Mouse (Mus musculus) cortical plate, adult 2 months (tissue): ENCODE data around the gene 9430038I01Rik. TPM values are rescaled to one million over a fixed set of nuclear protein-coding genes. Genes with fewer than 3 reads are reported as not detected.
"Not testable (repeated sequence)": the region's sequence is repeated elsewhere in the genome, so short reads cannot be mapped to it uniquely, and the experiment has no call there.

Experiments used
- H3K27ac ChIP-seq: fragments of 200-500 bp; 2 replicates; pipeline ENCODE4 v1.5.1; 2012; ENCODE audit warnings: low read length, control low read depth, inconsistent platforms; ENCODE audit not compliant: insufficient read depth
- H3K4me1 ChIP-seq: fragments of 200-500 bp; 2 replicates; pipeline ENCODE4 v1.6.1; 2011; ENCODE audit warnings: low read length; ENCODE audit not compliant: control insufficient read depth, insufficient read depth
- H3K4me3 ChIP-seq: fragments of 200-500 bp; 2 replicates; pipeline ENCODE4 v1.5.1; 2011; ENCODE audit warnings: mild to moderate bottlenecking, low read length, control low read depth; ENCODE audit not compliant: insufficient read depth
- CTCF ChIP-seq: fragments of 200-500 bp; IDR thresholded peaks from 2 replicates; pipeline ENCODE4 v1.5.1; 2011; ENCODE audit warnings: mild to moderate bottlenecking, control low read depth, low read length; ENCODE audit not compliant: insufficient read depth; ENCODE audit errors: extremely low read depth
- POLR2A ChIP-seq: fragments of 200-500 bp; IDR thresholded peaks from 2 replicates; pipeline ENCODE4 v1.6.1; 2011; ENCODE audit warnings: mild to moderate bottlenecking, low read length, control low read depth; ENCODE audit not compliant: insufficient read depth; ENCODE audit errors: extremely low read depth
- polyA plus RNA-seq: library from polyadenylated mRNA; depleted of rRNA; stranded (reverse); fragments of >200 nt; gene quantifications from 2 replicates; pipeline ENCODE4 v1.2.3, GENCODE M21; 2012; rRNA removed

The 9430038I01Rik gene
- polyA plus RNA-seq: 4.1 and 4.8 TPM in 2 replicates

DNA sequence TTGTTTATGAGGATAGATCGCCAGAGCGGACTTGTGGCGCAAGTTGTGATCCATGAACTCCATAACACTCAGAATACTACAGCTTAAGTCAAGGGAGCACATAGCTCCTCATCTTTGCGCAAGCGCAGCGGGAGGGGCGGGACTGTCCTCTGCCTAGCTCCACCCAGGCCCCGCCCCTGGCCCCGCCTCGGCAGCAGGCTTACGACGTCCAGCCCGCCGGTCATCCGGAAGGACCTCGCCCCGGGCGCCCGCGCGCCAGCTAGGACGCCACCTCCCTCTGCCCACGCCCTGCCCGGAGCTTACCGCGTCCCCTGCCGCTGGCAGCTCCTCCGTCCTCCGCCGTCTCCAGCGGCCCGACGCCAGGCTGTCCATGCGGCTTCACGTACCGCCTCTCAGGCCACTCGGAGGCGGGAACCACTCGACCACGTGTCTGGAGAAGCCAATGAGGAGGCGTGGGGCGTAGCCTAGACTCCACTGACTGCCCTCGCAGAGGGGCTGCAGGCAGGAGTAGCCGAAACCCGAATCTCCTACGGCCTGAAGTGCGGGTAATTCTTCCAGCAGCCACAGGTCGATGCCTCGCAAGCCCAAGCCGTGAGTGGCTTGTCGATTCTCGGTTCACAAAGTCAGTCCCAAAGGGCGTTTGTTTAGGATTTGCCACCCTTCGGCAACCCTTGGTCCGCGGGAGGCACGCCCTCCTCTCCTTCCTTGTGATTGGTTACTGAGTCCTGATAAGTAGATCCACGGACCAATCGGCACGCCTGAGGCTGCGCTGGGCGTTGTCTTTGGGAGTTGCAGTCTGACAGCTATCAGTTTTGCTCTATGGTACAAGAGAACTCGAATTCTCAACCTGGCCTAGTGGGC is at the start of gene 9430038I01Rik:
Gene 9430038I01Rik (minus strand): TSS at position 426 of the 861 bp plus-strand sequence.
- H3K27ac ChIP-seq: peak within 1 kb of the TSS; percentile 82
- 0 out of 2 replicates have a peak, but pooled peaks cover 2% of the 10 kb centered on the region for H3K4me1 ChIP-seq
- H3K4me3 ChIP-seq: peak within 1 kb of the TSS; percentile 63
- TF ChIP-seq POLR2A (peak; percentile 70; the same call in 1 of the 2 replicates), CTCF (no peak)

DNA sequence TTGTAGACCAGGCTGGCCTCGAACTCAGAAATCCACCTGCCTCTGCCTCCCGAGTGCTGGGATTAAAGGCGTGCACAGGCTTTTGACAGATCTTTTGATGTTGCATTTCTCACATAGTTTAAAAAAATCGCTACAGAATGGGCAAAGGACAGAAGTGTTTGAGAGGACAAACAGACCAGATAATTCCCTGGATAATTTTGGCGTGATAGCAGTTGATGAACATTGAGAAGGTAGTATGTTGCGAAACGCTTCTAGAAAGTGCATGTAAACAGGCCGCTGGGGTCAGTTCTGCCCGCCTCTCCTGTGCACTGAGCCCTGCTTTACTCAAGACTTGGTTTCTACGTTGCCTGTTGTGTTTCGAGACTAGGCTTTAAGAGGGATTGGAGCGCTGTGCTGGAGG is 34.8 kb upstream of the 9430038I01Rik start:
- Histone ChIP-seq H3K27ac (no peak overlapping the region), H3K4me1 (no peaks in the 10 kb centered on the region), H3K4me3 (no peak overlapping the region)
- TF ChIP-seq CTCF (no peak), POLR2A (no peak)

- no peak for TF ChIP-seq CTCF
- no peak for TF ChIP-seq POLR2A
- Histone ChIP-seq H3K4me1 (no peaks in the 10 kb centered on the region), H3K4me3 (no peak overlapping the region), H3K27ac (no peak overlapping the region)
These were observed 32.4 kb upstream of the 9430038I01Rik start for GRCm38 (mm10) chr7:137442951-137443350.

- H3K27ac ChIP-seq, H3K4me1 ChIP-seq: not testable (repeated sequence)
- peak overlapping the region; percentile 74; the same call in 1 of the 2 replicates for H3K4me3 ChIP-seq
These were observed 28.4 kb upstream of the 9430038I01Rik start for GRCm38 (mm10) chr7:137438962-137439361.

GRCm38 (mm10) chr7:137438179-137438550 is 27.6 kb upstream of the 9430038I01Rik start:
- Histone ChIP-seq H3K4me3 (peak overlapping the region; percentile 74), H3K4me1 (no peaks in the 10 kb centered on the region), H3K27ac (peak overlapping the region; percentile 38; the same call in 1 of the 2 replicates)
- TF ChIP-seq POLR2A (no peak), CTCF (no peak)

GRCm38 (mm10) chr7:137437440-137438178 is 27.0 kb upstream of the 9430038I01Rik start, which contains the start of gene Glrx3:
Glrx3 (plus strand) TSS chr7:137437614.
- H3K4me3 ChIP-seq: peak within 1 kb of the TSS; percentile 74
- H3K4me1 ChIP-seq: no peaks in the 10 kb centered on the region
- TF ChIP-seq CTCF: no peak
- peak; percentile 42; the same call in 1 of the 2 replicates for TF ChIP-seq POLR2A
- H3K27ac ChIP-seq: peak within 1 kb of the TSS; percentile 38; the same call in 1 of the 2 replicates

- no peak overlapping the region for H3K27ac ChIP-seq
- H3K4me1 ChIP-seq: no peaks in the 10 kb centered on the region
- no peak for TF ChIP-seq POLR2A
- no peak for TF ChIP-seq CTCF
- peak overlapping the region; percentile 74 for H3K4me3 ChIP-seq
These were observed 26.3 kb upstream of the 9430038I01Rik start for GRCm38 (mm10) chr7:137436901-137437300.

- Histone ChIP-seq H3K4me3 (no peak overlapping the region), H3K4me1 (no peaks in the 10 kb centered on the region), H3K27ac (no peak overlapping the region)
- TF ChIP-seq POLR2A (no peak), CTCF (no peak)
These were observed 21.4 kb upstream of the 9430038I01Rik start for GRCm38 (mm10) chr7:137431769-137432603.

GRCm38 (mm10) chr7:137426693-137427092 is 16.1 kb upstream of the 9430038I01Rik start:
- TF ChIP-seq POLR2A (no peak), CTCF (no peak)
- no peak overlapping the region for H3K4me3 ChIP-seq
- H3K4me1 ChIP-seq: no peaks in the 10 kb centered on the region
- no peak overlapping the region for H3K27ac ChIP-seq
